Mouse (Mus musculus): ENCODE measurements around the gene Bsn. TPM values are rescaled to one million over a fixed set of nuclear protein-coding genes. Genes with fewer than 3 reads are reported as not detected.

Gene Bsn
- total RNA-seq, 2 experiments from 2014 or later, result 0.11 to 0.29 TPM

DNA sequence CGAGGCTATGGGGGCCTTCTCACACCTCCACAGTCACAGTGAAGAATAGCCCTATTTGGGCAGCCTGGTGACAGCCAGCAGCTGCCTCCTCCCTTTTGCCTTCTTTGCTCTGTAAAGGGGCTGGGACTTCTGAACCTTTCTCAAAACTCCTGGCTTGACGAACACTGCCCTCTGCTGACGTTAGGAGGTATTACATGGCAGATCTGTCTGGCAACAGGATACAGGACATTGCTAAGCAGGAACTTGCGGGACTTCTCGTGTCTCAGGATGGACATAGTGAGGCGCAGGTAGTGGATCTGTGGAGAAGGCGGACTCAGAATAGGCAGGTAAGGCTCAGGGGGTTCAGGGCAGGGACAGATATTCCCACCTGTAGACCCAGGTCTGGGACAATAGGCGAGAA lies 122.3 kb downstream of the Bsn start:
- peak; percentile 78 for DNase-seq
- intact Hi-C loops (cut with DNase I; ENCODE audit: low total_unique reads), result loop anchor here (5.0 kb wide), 1 partner anchor 166 kb away; no protein-coding TSS in a partner anchor

DNA sequence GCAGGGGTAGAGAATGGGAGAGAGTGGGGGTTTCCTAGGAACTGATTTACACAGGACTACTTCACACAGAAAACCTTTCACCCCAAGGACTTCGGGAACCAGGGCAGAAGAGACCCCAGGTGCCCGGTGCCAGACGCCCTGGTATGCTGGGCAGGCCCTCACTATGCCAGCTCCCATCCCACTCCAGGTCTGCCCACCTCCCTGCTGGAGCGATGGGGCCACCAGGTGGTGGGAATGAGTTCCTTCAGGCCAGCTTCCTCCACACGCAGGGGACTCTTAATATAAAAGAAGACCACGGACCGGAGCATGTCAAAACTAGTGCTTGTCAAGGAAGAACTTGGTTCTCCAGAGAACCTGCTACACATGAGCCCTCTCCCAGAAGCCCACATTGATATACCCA lies 123.0 kb downstream of the Bsn start:
- no peak for DNase-seq
- intact Hi-C loops (cut with DNase I; ENCODE audit: low total_unique reads), result loop anchor here (5.0 kb wide), 1 partner anchor 165 kb away; no protein-coding TSS in a partner anchor

DNA sequence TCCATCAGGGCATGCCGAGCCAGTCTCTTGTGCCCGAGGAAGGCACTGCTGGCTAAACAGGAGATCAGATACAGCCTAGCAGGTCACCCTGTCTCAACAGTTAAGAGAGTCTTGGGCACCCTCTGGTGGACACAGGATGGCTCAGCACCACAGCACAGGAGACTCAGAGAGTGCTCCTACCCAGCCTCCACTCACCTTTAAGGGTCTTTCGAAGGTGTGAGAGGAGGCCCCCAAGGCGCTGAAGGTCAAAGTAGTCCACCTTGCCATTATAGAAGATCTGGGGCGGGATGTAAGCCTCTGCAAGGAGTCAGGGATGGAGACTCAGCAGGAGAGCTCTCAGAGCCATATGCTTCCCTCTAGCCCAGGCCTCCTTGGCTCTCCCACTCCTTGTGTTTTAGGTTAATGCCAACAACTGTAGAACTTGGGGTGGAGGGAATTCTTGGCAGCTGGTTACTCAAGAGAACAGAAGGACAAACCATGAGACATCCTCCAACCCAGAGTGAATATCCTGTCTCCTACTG lies 124.6 kb downstream of the Bsn start:
- intact Hi-C loops (cut with DNase I; ENCODE audit: low total_unique reads), result loop anchor here (5.0 kb wide), 1 partner anchor 163 kb away; no protein-coding TSS in a partner anchor
- DNase-seq, result peak; percentile 71

DNA sequence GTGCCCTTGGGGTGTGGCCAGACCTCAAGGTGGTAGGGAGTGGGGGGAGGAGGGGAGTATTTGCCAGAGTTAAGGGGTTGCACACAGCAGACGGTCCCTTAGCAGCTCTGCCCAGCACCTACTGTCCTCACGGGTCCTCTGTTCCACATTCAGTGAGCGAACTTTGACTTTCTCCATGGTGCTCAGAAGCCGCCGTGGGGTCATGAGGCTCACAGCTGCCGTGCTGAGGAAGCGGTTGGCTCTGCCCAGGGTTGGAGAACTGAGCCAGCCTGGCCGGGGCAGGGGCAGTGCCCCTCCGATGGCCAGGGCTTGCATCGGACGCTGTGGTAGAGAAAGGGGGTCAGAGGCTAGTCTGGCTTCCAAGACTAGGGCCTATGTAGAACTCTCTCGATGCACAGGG lies 126.8 kb downstream of the Bsn start:
- no peak for DNase-seq
- intact Hi-C loops (cut with DNase I; ENCODE audit: low total_unique reads), result loop anchor here (5.0 kb wide), 1 partner anchor 96 kb away; no protein-coding TSS in a partner anchor

DNA sequence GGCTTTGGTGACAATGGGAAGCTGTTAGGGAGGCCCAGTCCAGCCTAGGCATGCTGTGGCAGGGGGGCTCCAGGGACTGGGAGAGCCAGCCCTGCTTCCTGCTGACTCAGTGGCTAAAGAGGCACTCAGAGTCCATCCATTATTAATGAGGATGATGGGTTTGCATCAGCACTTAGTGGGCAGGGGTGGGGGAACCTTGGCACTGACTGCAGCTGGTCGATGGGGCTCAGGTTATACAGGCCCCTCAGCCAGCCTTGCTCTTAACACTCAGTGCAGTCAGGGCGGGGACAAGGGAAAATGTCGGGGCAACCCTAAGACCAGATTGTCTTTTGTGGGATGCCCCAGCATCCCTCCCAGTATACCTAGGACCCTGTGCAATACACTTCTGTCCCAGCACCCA lies 128.0 kb downstream of the Bsn start:
- intact Hi-C loops (cut with DNase I; ENCODE audit: low total_unique reads), result loop anchor here (5.0 kb wide), 1 partner anchor 95 kb away; no protein-coding TSS in a partner anchor
- DNase-seq, result no peak

DNA sequence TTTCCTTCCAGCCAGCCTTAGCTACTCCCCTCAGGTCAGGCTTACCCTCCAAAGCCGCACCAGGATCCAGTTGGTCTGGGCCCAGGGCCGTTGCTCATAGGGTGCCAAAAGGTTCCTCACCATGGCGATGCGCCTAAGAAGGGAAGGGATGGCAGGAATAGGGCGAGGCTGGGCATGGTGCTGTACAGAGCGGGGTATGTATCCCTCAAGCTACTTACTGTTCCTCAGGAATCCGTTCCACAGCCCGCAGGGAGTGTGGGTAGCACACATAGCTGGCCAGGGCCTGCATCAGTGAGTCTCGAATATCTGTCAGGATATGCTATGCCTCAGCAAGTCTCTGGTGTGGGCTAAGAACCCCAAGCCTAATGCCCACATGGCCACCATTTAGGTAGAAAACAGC lies 131.9 kb downstream of the Bsn start:
- intact Hi-C loops (cut with DNase I; ENCODE audit: low total_unique reads), result no loop called here
- DNase-seq, result peak; percentile 12

DNA sequence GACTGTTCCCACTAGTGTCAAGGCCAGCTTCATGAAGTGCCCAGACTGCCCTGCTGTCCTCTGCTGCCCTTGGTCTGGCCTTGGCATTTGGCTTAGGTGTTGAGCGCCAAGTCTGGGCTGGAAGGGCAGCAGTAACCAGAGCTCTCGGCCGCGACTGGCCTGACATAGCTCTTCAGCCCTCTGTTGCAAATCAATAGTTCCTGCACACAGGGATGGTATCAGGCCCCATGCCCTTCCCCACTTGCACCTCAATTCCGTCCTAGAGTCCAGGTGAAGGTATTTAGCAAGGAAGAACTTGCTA lies 133.0 kb downstream of the Bsn start:
- DNase-seq, result peak; percentile 71
- intact Hi-C loops (cut with DNase I; ENCODE audit: low total_unique reads), result no loop called here

DNA sequence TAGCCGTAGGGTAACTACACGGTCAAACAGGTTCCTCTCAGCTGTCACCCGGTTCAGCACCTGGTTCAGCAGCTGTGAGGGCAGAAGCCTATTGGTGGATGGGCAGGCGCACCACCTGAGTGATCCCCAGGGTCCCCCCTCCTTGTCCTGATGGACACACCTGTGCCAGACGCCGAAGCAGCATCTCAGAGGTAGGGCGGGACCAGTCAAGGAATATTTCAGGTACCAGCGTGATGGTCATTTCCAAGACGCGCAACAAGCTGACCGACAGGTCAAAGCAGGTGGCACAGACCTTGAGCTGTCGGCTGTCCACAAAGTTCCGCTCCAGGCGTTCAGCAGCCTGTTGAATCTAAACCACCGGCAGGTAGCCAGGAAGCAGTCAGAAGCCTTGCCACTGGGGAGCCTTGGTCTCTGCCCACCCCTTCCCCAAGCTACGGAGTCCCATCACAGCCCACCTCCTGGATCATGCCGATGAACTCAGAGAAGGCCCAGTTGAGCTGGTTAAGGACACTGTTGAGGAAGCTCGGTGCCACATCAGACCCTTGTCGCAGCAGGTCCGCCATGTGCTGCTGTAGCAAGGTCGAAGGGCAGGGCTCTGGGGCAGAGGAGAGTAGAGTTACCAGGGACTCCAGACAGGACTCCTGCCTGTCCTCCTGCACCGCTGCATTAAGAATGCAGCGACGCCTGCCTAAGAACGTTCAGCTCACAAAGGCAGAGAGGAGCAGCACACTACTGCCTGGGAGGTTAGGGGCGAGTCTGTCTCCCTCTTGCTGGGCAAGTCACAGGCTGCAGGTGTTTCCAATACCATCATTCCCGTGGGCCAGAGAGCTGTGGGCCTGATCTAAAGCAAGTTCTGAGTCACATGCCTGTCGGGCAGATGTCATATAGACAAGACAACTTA lies 133.6 kb downstream of the Bsn start:
- intact Hi-C loops (cut with DNase I; ENCODE audit: low total_unique reads), result no loop called here
- DNase-seq, result no peak

DNA sequence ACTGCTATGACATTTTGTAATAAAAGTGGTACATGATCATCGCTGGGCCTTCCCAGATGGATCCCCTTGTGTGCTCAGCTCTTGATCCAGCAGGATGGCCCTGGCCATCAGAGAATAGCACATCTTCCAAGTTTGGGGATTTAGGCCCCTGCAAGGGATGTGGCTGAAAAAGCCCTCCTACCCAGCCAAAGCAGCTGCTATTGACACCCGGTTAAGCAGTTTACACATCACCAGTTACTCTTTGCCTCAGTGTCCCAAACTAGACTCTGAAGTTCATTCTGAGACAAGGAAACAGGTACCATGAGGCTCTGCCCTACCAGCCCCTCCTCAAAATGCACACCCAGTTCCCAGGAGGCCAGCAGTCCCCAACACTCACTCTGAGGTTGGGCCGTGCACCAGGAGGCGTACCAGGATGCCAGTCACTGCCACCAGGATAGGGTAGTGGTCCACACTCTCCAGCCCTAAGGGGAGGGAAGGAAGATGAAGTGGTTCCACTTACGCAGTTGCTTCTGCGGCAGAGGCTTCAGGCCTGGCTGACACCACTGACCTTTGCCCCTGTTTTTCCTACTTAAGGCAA lies 134.4 kb downstream of the Bsn start:
- intact Hi-C loops (cut with DNase I; ENCODE audit: low total_unique reads), result no loop called here
- DNase-seq, result no peak

DNA sequence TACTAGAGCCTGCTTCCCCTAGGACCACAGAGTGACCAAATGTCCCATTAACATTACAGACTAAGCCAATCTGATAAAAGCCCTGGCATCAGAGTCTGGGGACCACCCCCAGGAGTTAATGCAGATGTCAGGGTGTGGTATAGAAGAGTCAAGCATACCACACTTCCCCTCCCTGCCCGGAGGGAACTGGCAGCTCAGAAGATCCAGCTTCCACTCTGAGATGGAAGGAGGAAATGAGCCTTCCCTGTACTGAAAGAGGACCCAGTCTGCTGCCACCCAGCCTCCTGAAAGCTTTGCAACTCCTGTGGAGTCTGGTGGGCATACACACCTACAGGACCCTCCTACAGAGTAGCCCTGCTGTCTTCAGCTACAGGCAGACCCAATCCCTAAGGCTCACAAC lies 135.1 kb downstream of the Bsn start:
- no peak for DNase-seq
- intact Hi-C loops (cut with DNase I; ENCODE audit: low total_unique reads), result no loop called here

DNA sequence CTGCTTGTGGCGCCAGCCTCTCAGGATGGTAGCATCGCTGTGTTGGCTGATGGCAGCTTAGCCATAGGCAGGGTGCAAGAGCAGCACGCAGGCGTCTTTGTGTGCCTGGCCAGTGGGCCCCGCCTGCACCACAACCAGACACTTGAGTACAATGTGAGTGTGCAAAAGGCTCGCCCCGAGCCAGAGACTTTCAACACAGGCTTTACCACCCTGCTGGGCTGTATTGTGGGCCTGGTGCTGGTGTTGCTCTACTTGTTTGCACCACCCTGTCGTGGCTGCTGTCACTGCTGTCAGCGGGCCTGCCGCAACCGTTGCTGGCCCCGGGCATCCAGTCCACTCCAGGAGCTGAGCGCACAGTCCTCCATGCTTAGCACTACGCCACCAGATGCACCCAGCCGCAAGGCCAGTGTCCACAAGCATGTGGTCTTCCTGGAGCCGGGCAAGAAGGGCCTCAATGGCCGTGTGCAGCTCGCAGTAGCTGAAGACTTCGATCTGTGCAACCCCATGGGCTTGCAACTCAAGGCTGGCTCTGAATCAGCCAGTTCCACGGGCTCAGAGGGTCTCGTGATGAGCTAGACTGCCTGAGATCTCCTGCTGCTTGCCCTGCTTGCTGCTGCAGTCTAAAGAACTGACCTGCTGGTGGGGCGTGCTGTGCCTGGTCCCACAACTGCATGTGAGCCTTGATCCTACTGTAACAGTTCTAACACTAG lies 135.7 kb downstream of the Bsn start:
- DNase-seq, result no peak
- intact Hi-C loops (cut with DNase I; ENCODE audit: low total_unique reads), result no loop called here

DNA sequence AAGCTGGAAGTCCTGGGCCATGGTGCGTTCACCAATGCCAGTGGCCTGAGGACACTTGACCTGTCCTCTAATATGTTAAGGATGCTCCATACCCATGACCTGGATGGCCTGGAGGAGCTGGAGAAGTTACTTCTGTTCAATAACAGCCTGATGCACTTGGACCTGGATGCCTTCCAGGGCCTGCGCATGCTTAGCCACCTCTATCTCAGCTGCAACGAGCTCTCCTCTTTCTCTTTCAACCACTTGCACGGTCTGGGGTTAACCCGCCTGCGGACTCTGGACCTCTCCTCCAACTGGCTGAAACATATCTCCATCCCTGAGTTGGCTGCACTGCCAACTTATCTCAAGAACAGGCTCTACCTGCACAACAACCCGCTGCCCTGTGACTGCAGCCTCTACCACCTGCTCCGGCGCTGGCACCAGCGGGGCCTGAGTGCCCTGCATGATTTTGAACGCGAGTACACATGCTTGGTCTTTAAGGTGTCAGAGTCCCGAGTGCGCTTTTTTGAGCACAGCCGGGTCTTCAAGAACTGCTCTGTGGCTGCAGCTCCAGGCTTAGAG lies 136.4 kb downstream of the Bsn start:
- intact Hi-C loops (cut with DNase I; ENCODE audit: low total_unique reads), result no loop called here
- DNase-seq, result no peak

DNA sequence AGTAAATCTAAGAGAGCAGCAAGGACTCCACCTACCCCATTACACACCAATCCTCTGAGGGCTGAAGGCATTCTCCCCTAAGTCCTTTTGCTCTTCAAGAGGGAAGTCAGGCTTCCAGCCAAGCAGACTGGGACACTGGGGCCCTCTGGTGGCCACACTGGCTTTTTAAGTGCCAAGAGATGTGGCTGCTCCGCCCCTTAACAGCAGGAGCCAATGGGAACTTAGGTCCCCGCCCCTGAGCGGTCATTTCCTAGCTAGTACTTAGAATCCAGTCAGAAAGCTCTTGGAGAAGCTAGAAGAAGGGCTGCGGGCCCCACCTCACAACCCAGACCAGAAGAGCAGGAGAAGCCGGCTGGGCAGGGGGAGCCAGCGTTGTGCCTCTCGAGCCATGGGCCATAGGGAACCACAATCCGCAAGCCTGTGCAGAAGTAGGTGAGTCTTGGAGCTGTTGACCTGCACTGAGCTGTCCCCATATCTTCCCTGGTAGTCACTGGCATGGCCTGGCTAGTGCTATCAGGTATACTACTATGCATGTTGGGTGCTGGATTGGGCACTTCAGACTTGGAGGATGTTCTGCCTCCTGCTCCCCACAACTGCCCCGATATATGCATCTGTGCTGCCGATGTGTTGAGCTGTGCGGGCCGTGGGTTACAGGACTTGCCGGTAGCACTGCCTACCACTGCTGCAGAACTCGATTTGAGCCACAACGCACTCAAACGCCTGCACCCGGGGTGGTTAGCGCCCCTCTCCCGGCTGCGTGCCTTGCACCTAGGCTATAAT lies 137.1 kb downstream of the Bsn start, which contains the start of gene Amigo3:
TSS of gene Amigo3 (plus strand) at position 275 of the 780 bp plus-strand sequence.
- intact Hi-C loops (cut with DNase I; ENCODE audit: low total_unique reads), result no loop called here
- DNase-seq, result peak; percentile 95

DNA sequence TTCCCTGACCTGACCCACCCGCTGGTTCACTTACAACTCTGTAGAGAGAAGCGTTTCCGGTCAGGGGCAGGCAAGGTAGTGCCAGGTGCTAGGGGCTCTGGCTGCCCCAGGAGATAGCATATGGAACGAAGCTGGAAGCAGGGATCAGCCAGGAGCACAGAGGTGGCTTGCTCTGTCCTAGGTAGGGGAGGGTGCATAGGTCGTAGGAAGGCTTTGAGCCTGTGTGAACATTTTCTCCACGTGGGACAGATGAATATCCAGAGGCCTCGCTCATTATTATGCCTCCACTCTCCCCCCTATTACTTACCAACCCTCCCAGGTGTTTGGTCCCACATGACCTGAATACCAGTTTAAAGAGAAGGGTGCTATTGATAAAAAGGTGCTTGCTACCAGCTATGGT lies 137.8 kb downstream of the Bsn start:
- intact Hi-C loops (cut with DNase I; ENCODE audit: low total_unique reads), result no loop called here
- DNase-seq, result no peak

DNA sequence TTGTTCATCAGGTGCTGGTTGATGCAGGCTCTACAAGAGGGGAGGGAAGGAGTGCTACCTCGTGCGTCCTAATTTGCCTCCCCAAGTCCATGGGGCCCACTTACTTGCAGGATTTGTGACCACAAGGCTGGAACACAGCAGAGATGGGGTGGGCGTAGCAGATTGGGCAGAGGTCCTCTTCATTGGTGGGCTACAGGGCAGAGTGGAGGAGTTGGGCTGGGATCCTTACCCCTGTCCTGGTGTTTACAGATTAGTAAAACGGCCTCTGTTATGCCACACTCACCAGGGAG lies 138.3 kb downstream of the Bsn start:
- intact Hi-C loops (cut with DNase I; ENCODE audit: low total_unique reads), result no loop called here
- DNase-seq, result no peak

DNA sequence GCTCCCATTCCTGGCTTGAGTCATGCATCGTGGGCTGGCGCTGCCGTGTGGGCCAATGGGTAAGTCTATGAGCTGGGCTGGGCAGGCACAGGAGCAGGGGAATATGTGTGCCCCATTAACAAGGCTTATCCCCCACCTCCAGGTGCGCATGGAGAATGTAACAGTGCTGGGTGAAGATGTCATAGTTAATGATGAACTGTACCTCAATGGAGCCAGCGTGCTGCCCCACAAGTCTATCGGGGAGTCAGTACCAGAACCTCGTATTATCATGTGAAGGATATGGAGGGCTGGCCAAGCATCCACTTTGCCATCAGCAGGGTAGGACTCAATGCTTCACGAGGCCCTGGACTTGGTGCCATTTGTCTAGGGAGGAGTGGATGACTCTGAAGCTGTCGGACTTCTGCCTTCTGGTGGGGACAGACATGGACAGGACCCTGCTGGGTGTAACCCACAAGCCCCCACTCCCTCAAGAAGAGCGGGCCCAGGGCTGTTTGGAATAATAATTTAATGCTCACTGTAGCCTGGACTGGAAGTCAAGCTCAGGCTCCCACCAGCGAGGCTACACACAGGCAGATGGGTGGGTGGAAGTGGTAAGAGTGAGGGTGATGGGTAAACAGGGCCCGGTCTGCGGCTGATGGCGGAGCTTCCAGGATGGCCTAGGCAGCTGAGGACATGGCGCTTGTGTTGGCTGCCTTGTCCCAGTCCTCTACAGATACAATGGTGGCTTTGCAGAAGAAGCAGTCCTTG lies 138.8 kb downstream of the Bsn start:
- intact Hi-C loops (cut with DNase I; ENCODE audit: low total_unique reads), result no loop called here
- DNase-seq, result no peak

DNA sequence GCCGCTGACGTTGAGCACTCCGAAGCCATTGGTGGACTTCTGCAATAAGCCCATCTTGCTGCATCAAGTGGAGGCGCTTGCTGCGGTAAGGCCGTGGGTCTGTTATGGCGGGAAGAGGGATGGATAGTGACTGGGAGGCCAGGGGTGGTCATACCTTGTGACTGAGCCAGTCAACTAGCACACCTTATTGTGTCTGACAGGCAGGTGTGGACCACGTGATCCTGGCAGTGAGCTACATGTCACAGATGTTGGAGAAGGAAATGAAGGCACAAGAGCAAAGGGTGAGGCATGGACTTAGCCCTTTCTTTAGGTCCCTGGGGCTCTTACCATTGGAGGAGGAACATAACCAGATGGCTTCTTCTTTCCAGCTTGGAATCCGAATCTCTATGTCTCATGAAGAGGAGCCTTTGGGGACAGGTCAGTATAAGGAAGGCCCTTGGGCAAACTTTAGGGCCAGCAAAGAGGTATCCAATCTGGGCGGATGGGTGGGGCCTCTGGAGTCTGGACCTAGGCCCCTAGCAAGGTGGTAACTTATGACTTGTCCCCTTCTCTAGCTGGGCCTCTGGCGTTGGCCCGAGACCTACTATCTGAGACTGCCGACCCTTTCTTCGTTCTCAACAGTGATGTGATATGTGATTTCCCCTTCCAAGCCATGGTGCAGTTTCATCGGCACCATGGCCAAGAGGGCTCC lies 140.5 kb downstream of the Bsn start:
- intact Hi-C loops (cut with DNase I; ENCODE audit: low total_unique reads), result no loop called here
- DNase-seq, result no peak

DNA sequence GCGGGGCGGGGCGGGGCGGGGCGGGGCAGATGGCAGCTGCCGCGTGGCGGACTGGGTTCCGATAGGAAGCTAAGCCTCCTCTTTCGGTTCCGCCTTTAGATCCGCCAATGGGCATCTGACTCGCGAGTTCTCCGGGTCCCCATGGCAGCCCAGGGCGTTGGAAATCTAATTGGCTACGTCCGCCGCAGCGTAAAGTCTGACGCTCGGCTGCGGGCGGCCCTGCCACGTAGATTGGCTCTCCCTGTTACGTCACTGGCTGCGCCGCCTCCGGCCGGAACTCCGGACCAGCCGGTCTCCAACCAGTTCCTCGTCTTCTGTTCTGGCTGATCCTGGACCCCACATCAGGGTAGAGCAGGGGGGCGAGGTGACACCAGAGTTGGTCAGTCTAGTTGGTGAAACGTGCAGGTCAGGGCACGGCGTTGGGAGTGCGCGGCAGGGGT lies 141.1 kb downstream of the Bsn start, which contains the start of gene Gmppb:
TSS of gene Gmppb (plus strand) at position 227 of the 440 bp plus-strand sequence.
- intact Hi-C loops (cut with DNase I; ENCODE audit: low total_unique reads), result no loop called here
- peak; percentile 97 for DNase-seq
